Mouse (Mus musculus) stomach, postnatal 0 days (tissue): ENCODE measurements around the gene Trpm7. TPM values are rescaled to one million over a fixed set of nuclear protein-coding genes. Genes with fewer than 3 reads are reported as not detected.

Source experiments
- ATAC-seq: fragments of 200-750 bp; cut with Nextera tagmentation; 2 replicates; pipeline ENCODE4 v1.8.0; 2017; ENCODE audit not compliant: low FRiP score, low TSS enrichment
- DNase-seq: peaks from one replicate; pipeline ENCODE4 v3.0.0-alpha.2; 2016; ENCODE audit warnings: low spot score
- H3K27ac ChIP-seq: fragments of 300-500 bp; sonication (generic); replicated peaks from 2 replicates; pipeline ENCODE4 v1.5.1; 2014; ENCODE audit warnings: mild to moderate bottlenecking, control low read depth
- H3K27me3 ChIP-seq: fragments of 300-500 bp; sonication (generic); 2 replicates; pipeline ENCODE4 v1.6.1; 2014; ENCODE audit warnings: low read length; ENCODE audit not compliant: control insufficient read depth, insufficient read depth
- H3K36me3 ChIP-seq: fragments of 300-500 bp; sonication (generic); 2 replicates; pipeline ENCODE4 v1.6.1; 2014; ENCODE audit warnings: low read length, mixed read lengths; ENCODE audit not compliant: control insufficient read depth, insufficient read depth
- H3K4me1 ChIP-seq: fragments of 300-500 bp; sonication (generic); replicated peaks from 2 replicates; pipeline ENCODE4 v1.6.1; 2014; ENCODE audit warnings: antibody characterized with exemption; ENCODE audit not compliant: control insufficient read depth, insufficient read depth
- H3K4me2 ChIP-seq: fragments of 300-500 bp; sonication (generic); replicated peaks from 2 replicates; pipeline ENCODE4 v1.6.1; 2014; ENCODE audit warnings: low read depth, mild to moderate bottlenecking, control low read depth, moderate library complexity
- H3K4me3 ChIP-seq: fragments of 300-500 bp; sonication (generic); 2 replicates; pipeline ENCODE4 v1.5.1; 2014; ENCODE audit warnings: low read depth, low read length, control low read depth
- H3K9ac ChIP-seq: fragments of 300-500 bp; sonication (generic); 2 replicates; pipeline ENCODE4 v1.6.1; 2014; ENCODE audit warnings: mild to moderate bottlenecking, low read length, control low read depth, mixed read lengths
- H3K9me3 ChIP-seq: fragments of 300-500 bp; sonication (generic); 2 replicates; pipeline ENCODE4 v1.6.1; 2016; ENCODE audit warnings: low read length; ENCODE audit not compliant: control insufficient read depth
- CTCF ChIP-seq: IDR thresholded peaks from 2 replicates; pipeline ENCODE4 v1.5.1; 2016; ENCODE audit warnings: antibody characterized with exemption, low read depth, mild to moderate bottlenecking, moderate library complexity
- WGBS: fragments of 180-500 bp; shearing (Covaris S2); extraction: QIAGEN DNeasy Blood & Tissue Kit; methylation state at CpG from one replicate; pipeline ENCODE4 v1.1.7; 2014; 5-methylcytosine and 5-hydroxymethylcytosine counted together
- microRNA-seq: library from miRNA; unstranded; fragments of <30 nt; microRNA quantifications from one replicate; pipeline ENCODE4, GENCODE M21; 2016
- polyA plus RNA-seq: library from polyadenylated mRNA; unstranded; fragments of >200 nt; fragmentation: Nextera tagmentation; extraction: Ambion mirVana; gene quantifications from 2 replicates; pipeline ENCODE4 v1.2.1, GENCODE M21; 2015

Trpm7 gene
- polyA plus RNA-seq, 1 experiment from 2014 or later: 22.4 TPM

GRCm38 (mm10) chr2:126743389-126743788 lies 132.6 kb downstream of the Trpm7 start:
- Histone ChIP-seq H3K9ac (no peak overlapping the region), H3K4me3 (no peak overlapping the region), H3K36me3 (peaks cover 18% of the 10 kb centered on the region), H3K27me3 (no peaks in the 10 kb centered on the region), H3K4me1 (no peaks in the 10 kb centered on the region), H3K27ac (no peak overlapping the region), H3K4me2 (no peak overlapping the region), H3K9me3 (no peaks in the 10 kb centered on the region)
- TF ChIP-seq CTCF: no peak
- DNase-seq: no peak
- ATAC-seq: no peak
- WGBS: 87% methylated on average over 5 of the region's 5 CpGs

Small RNA genes within 50 kb of the gene (microRNA-seq; reads per million reads assigned to microRNA genes)
- gene Mir3473g: not detected

Other genes starting within 250 kb of the Trpm7 start
- gene Gabpb1, start 199.9 kb downstream of the Trpm7 start, polyA plus RNA-seq: 15.9 and 17.1 TPM in 2 replicates
- 19.1 and 19.2 TPM in 2 replicates for gene Usp8, start 168.9 kb downstream of the Trpm7 start, polyA plus RNA-seq
- 2.1 and 2.3 TPM in 2 replicates for gene Usp50, start 92.8 kb downstream of the Trpm7 start, polyA plus RNA-seq
- 43.4 and 44.8 TPM in 2 replicates for gene Sppl2a, start 57.0 kb upstream of the Trpm7 start, polyA plus RNA-seq
- 3.6 and 3.9 TPM in 2 replicates for gene Ap4e1, start 132.5 kb upstream of the Trpm7 start, polyA plus RNA-seq
- 46.2 and 47.8 TPM in 2 replicates for gene Blvra, start 194.4 kb upstream of the Trpm7 start, polyA plus RNA-seq